Mouse (Mus musculus) embryonic facial prominence, embryonic 14.5 days (tissue): ENCODE results near the gene Usp29. TPM values are rescaled to one million over a fixed set of nuclear protein-coding genes. Genes with fewer than 3 reads are reported as not detected.

Source experiments
- ATAC-seq: fragments of 200-750 bp; cut with Nextera tagmentation; 2 replicates; pipeline ENCODE4 v1.8.0; 2017; ENCODE audit warnings: low read depth, moderate number of reproducible peaks, moderate TSS enrichment
- DNase-seq: peaks from one replicate; pipeline ENCODE4 v3.0.0-alpha.2; 2015; ENCODE audit warnings: low spot score
- H3K27ac ChIP-seq: fragments of 300-500 bp; sonication (generic); replicated peaks from 2 replicates; pipeline ENCODE4 v1.5.1; 2014; ENCODE audit warnings: low read depth, mild to moderate bottlenecking, low read length, moderate library complexity
- H3K27me3 ChIP-seq: fragments of 300-500 bp; sonication (generic); replicated peaks from 2 replicates; pipeline ENCODE4 v1.6.1; 2014; ENCODE audit warnings: low read length; ENCODE audit not compliant: control insufficient read depth, insufficient read depth
- H3K36me3 ChIP-seq: fragments of 300-500 bp; sonication (generic); 2 replicates; pipeline ENCODE4 v1.6.1; 2014; ENCODE audit warnings: low read length, mixed read lengths; ENCODE audit not compliant: control insufficient read depth, insufficient read depth
- H3K4me1 ChIP-seq: fragments of 300-500 bp; sonication (generic); 2 replicates; pipeline ENCODE4 v1.6.1; 2014; ENCODE audit warnings: antibody characterized with exemption, low read length; ENCODE audit not compliant: control insufficient read depth, insufficient read depth
- H3K4me2 ChIP-seq: fragments of 300-500 bp; sonication (generic); 2 replicates; pipeline ENCODE4 v1.6.1; 2014; ENCODE audit warnings: low read depth, mild to moderate bottlenecking, low read length, moderate library complexity, mixed read lengths
- H3K4me3 ChIP-seq: fragments of 300-500 bp; sonication (generic); 2 replicates; pipeline ENCODE4 v1.5.1; 2014; ENCODE audit warnings: low read depth, mild to moderate bottlenecking, low read length
- H3K9ac ChIP-seq: fragments of 300-500 bp; sonication (generic); 2 replicates; pipeline ENCODE4 v1.6.1; 2014; ENCODE audit warnings: low read depth, mild to moderate bottlenecking, low read length, moderate library complexity, mixed read lengths
- H3K9me3 ChIP-seq: fragments of 300-500 bp; sonication (generic); 2 replicates; pipeline ENCODE4 v1.6.1; 2016; ENCODE audit warnings: low read length; ENCODE audit not compliant: control insufficient read depth
- WGBS: fragments of 180-500 bp; shearing (Covaris S2); extraction: QIAGEN DNeasy Blood & Tissue Kit; methylation state at CpG from one replicate; pipeline ENCODE4 v1.1.7; 2014; 5-methylcytosine and 5-hydroxymethylcytosine counted together
- polyA plus RNA-seq: library from polyadenylated mRNA; unstranded; fragments of >200 nt; fragmentation: Nextera tagmentation; extraction: Ambion mirVana; gene quantifications from 2 replicates; pipeline ENCODE4 v1.2.1, GENCODE M21; 2014

Gene Usp29
- polyA plus RNA-seq, 1 experiment from 2014 or later: 12.2 TPM

DNA sequence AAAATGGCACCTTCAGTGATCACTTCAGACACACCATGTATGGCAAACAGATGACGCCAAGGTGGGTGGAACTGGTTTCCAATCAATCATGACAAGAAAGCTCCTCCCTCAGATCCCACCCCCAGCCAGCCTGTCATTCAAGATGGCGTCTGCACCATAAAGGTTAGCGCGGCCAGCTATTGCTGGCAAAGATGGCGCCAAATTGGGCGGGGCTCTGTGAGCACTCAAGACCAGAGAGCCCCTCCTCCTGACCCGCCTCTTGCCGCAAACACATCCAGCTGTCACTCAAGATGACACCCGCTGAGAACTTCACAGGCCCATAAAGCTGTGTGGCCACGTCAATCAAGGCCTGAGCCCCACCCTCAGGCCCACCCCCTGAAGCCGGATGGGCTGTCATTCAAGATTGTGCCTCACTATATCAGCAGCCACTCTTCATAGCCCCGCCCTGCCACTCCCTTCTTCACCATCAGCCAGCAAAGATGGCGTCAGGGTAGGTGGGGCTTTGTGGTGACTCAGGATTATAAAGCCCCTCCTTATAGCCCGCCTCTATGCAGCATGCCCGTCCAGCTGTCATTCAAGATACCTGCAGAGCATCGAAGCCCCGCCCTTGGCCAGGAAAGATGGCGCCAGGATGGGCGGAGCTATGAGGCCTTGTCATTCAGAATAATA is 2.0 kb upstream of the Usp29 start:
- Histone ChIP-seq H3K36me3 (peaks cover 29% of the 10 kb centered on the region), H3K4me3 (peak overlapping the region; percentile 63), H3K4me1 (no peaks in the 10 kb centered on the region), H3K4me2 (peak overlapping the region; percentile 44), H3K9me3 (peaks cover 44% of the 10 kb centered on the region), H3K9ac (peak overlapping the region; percentile 67; the same call in 1 of the 2 replicates), H3K27ac (peak overlapping the region; percentile 81), H3K27me3 (no peaks in the 10 kb centered on the region)
- peak; percentile 98 for DNase-seq
- ATAC-seq: peak; percentile 83
- WGBS: 50% methylated on average over 19 of the region's 19 CpGs

DNA sequence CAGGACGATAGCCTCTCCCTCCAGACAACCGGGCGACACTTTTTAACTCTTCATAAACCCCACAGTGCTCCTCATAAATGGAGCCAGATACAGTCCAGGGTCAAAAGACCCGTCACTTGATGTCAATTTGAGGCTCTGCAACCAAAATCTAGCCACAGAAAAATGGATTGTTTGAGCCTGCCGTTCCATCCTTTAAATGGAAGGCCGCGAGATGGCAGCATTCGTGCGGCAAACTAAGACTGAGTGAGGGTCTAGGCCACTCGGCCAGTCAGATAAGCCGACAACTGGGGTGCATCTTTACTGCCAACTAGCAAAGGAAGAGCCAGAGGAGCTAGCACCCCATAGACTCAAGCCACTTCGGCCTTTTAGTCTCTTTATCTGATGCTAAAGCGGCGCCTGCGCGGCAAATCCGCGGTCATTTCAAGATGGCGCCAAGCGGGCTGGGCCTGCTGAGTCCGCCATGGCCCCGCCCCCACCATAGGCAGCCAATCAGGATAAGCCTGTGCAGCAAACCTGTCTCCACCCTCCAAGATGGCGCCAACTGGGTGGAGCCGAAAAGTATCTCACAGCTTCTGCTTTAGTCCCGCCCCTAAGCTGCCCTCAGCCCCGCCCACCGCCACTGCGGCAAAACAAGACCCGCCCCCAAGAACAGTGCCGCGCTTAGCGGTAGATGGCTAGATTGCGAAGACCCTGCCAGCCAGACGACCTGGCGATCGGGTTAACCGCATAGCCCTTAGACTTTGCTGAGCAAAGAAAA is 1.1 kb upstream of the Usp29 start:
- Histone ChIP-seq H3K9ac (peak overlapping the region; percentile 79), H3K4me3 (peak overlapping the region; percentile 63), H3K9me3 (peaks cover 44% of the 10 kb centered on the region), H3K36me3 (peaks cover 21% of the 10 kb centered on the region), H3K27me3 (no peaks in the 10 kb centered on the region), H3K27ac (peak overlapping the region; percentile 90), H3K4me1 (no peaks in the 10 kb centered on the region), H3K4me2 (peak overlapping the region; percentile 56)
- ATAC-seq: peak; percentile 56
- peak; percentile 98 for DNase-seq
- WGBS: 53% methylated on average over 34 of the region's 37 CpGs

DNA sequence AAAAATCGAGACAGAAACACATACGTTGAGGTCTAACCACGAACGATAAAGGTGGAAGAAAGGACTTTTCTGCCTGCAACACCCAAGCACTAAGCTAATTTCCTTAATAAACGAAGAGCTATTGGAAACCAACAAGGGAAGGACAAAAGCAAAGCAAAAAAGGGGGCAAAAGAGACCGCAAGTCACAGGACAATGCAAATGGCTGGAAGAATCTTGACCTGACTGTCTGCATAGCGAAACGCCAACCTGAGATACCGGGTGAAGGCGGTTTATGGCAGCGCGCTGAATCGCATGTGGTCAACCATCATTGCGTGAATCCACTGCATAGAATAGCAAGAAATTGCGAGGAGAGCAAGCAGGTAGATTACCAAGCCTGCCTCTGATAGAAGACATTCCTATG is 423 bp downstream of the Usp29 start:
- Histone ChIP-seq H3K27ac (peak overlapping the region; percentile 89), H3K36me3 (peaks cover 6% of the 10 kb centered on the region; the same call in 1 of the 2 replicates), H3K4me1 (no peaks in the 10 kb centered on the region), H3K27me3 (no peaks in the 10 kb centered on the region), H3K9ac (peak overlapping the region; percentile 58), H3K4me2 (peak overlapping the region; percentile 56), H3K9me3 (peaks cover 44% of the 10 kb centered on the region), H3K4me3 (peak overlapping the region; percentile 63)
- DNase-seq (peak; percentile 39), ATAC-seq (no peak)
- WGBS: 49% methylated on average over 15 of the region's 15 CpGs

DNA sequence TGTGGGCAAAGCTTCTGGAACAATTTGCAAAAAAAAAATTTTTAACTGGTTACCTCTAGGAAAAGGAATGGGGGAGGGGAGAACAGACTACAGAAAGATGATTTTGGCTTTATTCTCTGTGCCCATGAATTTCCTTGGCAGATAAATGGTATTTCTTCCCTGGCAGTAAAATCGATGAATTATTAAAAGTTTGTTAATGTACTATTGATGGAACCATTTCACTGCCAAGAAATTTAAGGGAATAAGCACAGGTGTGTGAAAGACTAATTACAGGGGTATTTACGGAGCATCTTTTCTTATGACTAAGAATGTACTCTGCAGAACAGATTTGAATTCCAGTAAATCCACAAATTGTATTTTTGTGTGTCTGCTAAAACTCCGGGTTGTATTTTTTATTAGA is 995 bp downstream of the Usp29 start:
- Histone ChIP-seq H3K4me1 (no peaks in the 10 kb centered on the region), H3K4me3 (peak overlapping the region; percentile 63), H3K9me3 (peaks cover 44% of the 10 kb centered on the region), H3K9ac (peak overlapping the region; percentile 58), H3K36me3 (peaks cover under 1% of the 10 kb centered on the region; the same call in 1 of the 2 replicates), H3K27ac (peak overlapping the region; percentile 89), H3K4me2 (peak overlapping the region; percentile 56), H3K27me3 (no peaks in the 10 kb centered on the region)
- ATAC-seq (no peak), DNase-seq (no peak)
- 48% methylated on average over 3 of the region's 3 CpGs for WGBS

DNA sequence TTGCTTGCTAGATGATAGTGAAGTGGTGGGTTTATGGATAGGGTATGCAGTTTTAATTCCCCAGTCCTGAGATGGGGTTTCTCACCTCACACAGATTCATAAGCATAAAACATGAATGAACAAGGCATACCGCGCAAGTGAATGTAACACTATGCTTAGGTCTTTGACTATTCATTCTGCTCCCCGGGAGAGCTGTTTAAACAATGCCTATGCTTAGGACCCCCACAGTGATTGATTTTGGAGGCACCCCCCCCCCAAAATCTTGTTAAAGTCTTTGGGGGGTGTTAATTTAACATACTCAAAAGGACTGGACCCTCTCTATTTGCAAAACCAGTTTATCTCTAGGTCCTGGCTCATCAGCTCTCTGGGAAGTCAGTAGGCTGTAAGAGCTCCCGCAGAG is 1.6 kb downstream of the Usp29 start:
- Histone ChIP-seq H3K27me3 (no peaks in the 10 kb centered on the region), H3K27ac (peak overlapping the region; percentile 89), H3K36me3 (no peaks in the 10 kb centered on the region), H3K9ac (peak overlapping the region; percentile 58), H3K4me1 (no peaks in the 10 kb centered on the region), H3K4me2 (peak overlapping the region; percentile 56), H3K4me3 (peak overlapping the region; percentile 63), H3K9me3 (peaks cover 42% of the 10 kb centered on the region)
- ATAC-seq (no peak), DNase-seq (peak; percentile 24)
- WGBS: 47% methylated on average over 4 of the region's 4 CpGs

DNA sequence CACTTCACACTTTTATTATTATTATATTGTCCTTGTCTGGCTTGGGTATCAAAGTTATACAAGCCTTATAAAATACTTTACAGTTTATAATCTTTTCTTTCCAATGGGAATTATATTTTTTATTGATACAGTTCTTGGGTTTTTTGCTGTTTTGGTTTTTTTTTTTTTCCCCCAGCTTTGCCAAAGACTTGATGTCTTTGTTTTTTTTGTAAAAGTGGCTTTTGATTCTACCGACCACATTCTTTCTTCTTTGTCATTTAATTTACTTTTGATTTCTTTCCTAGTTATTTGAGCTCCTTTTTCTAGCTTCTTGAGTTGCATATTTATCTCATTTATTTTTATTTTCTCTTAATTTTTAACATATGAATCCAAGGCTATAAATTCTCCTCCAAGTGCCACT is 5.7 kb downstream of the Usp29 start:
- Histone ChIP-seq H3K4me2 (no peak overlapping the region), H3K36me3 (no peaks in the 10 kb centered on the region), H3K4me3 (no peak overlapping the region), H3K4me1 (no peaks in the 10 kb centered on the region), H3K27ac (no peak overlapping the region; the same call in none of the 2 replicates), H3K27me3 (no peaks in the 10 kb centered on the region), H3K9ac (no peak overlapping the region), H3K9me3 (peaks cover under 1% of the 10 kb centered on the region; the same call in 1 of the 2 replicates)
- DNase-seq (no peak), ATAC-seq (no peak)
- 49% methylated on average over 1 of the region's 1 CpGs for WGBS

DNA sequence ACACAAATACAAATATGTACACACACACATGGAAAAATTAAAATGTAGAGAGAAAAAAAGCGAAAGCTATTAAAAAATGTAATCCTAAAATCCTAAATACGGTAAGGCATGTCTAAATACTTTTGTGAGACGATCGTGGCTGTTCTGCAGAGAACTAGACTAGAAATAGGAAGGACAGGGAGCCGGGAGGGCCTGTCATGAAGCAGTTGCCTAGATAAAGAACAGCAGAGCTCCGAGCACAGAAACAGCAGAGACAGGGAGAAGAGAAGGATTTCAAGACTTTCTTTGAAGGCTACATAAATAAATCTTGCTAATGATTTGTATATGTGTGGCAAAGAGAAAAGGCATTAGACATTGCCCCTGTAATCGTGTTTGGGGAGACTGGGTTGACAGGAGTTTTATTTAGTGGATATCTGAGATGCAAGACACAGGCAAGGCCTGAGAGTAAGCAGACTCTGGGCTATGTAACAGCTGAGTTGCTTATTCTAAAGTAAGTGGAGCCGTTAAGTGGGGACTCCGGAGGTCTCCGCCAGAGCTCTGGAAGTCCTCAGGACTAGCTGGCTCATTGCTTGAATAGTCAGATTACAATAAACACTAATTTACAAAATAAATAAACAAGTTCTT is 14.0 kb downstream of the Usp29 start:
- Histone ChIP-seq H3K4me3 (no peak overlapping the region), H3K27me3 (no peaks in the 10 kb centered on the region), H3K9ac (no peak overlapping the region), H3K36me3 (no peaks in the 10 kb centered on the region), H3K27ac (peak overlapping the region; percentile 36; the same call in 1 of the 2 replicates), H3K9me3 (no peaks in the 10 kb centered on the region), H3K4me1 (no peaks in the 10 kb centered on the region), H3K4me2 (no peak overlapping the region)
- ATAC-seq (peak; percentile 73; the same call in 1 of the 2 replicates), DNase-seq (peak; percentile 85)
- 51% methylated on average over 10 of the region's 10 CpGs for WGBS

DNA sequence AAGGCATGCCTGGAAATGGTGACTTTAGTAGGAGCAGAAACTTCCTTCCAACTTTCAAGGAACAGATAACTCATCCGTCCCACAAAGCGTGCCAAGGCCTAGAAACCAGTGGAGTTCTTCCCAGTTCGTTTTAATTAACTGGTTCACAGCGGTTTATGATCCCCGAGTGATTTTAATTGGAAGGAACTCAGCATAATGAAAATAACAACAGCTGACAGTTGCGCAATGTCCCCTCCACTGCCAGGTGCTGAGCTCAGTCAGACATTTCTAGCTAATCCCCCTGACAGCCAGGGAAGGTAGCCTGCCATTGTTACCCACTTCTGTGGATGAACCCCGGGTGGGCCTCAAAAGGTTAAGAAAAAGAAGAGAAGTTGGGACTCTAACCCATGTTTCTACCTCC is 18.8 kb downstream of the Usp29 start:
- Histone ChIP-seq H3K27me3 (no peaks in the 10 kb centered on the region), H3K9me3 (no peaks in the 10 kb centered on the region), H3K27ac (peak overlapping the region; percentile 28; the same call in 1 of the 2 replicates), H3K4me2 (no peak overlapping the region), H3K4me1 (peaks cover 9% of the 10 kb centered on the region; the same call in 1 of the 2 replicates), H3K9ac (no peak overlapping the region), H3K4me3 (no peak overlapping the region), H3K36me3 (no peaks in the 10 kb centered on the region)
- no peak; the same call in 1 of the 2 replicates for ATAC-seq
- WGBS: 56% methylated on average over 7 of the region's 7 CpGs
- DNase-seq: peak; percentile 59
